Mouse (Mus musculus) forebrain, postnatal 0 days (tissue): ENCODE results near the gene Pank3. TPM values are rescaled to one million over a fixed set of nuclear protein-coding genes. Genes with fewer than 3 reads are reported as not detected.

Source experiments
- ATAC-seq: fragments of 200-750 bp; cut with Nextera tagmentation; 2 replicates; pipeline ENCODE4 v1.8.0; 2017; ENCODE audit warnings: mild to moderate bottlenecking, moderate library complexity
- DNase-seq: peaks from one replicate; pipeline ENCODE4 v3.0.0-alpha.2; 2015
- H3K27ac ChIP-seq: fragments of 300-500 bp; sonication (generic); 2 replicates; pipeline ENCODE4 v1.5.1; 2014; ENCODE audit warnings: low read depth, mild to moderate bottlenecking, antibody characterized with exemption, low read length, moderate library complexity, mixed read lengths
- H3K27me3 ChIP-seq: fragments of 300-500 bp; sonication (generic); 2 replicates; pipeline ENCODE4 v1.6.1; 2014; ENCODE audit warnings: mild to moderate bottlenecking, low read length, mixed read lengths; ENCODE audit not compliant: insufficient read depth
- H3K36me3 ChIP-seq: fragments of 300-500 bp; sonication (generic); 2 replicates; pipeline ENCODE4 v1.6.1; 2014; ENCODE audit warnings: mild to moderate bottlenecking, moderate library complexity; ENCODE audit not compliant: insufficient read depth
- H3K4me1 ChIP-seq: fragments of 300-500 bp; sonication (generic); 2 replicates; pipeline ENCODE4 v1.6.1; 2014; ENCODE audit warnings: antibody characterized with exemption; ENCODE audit not compliant: insufficient read depth
- H3K4me2 ChIP-seq: fragments of 300-500 bp; sonication (generic); 2 replicates; pipeline ENCODE4 v1.6.1; 2014; ENCODE audit warnings: low read depth, mild to moderate bottlenecking, moderate library complexity
- H3K4me3 ChIP-seq: fragments of 300-500 bp; sonication (generic); 2 replicates; pipeline ENCODE4 v1.5.1; 2014; ENCODE audit warnings: low read depth, low read length, mixed read lengths
- H3K9ac ChIP-seq: fragments of 300-500 bp; sonication (generic); 2 replicates; pipeline ENCODE4 v1.6.1; 2014; ENCODE audit warnings: mild to moderate bottlenecking
- H3K9me3 ChIP-seq: fragments of 300-500 bp; sonication (generic); 2 replicates; pipeline ENCODE4 v1.6.1; 2016; ENCODE audit warnings: low read length
- CTCF ChIP-seq: sonication (generic); IDR thresholded peaks from 2 replicates; pipeline ENCODE4 v1.5.1; 2016; ENCODE audit warnings: antibody characterized with exemption, control low read depth, low read depth
- WGBS: fragments of 180-500 bp; shearing (Covaris S2); extraction: QIAGEN DNeasy Blood & Tissue Kit; methylation state at CpG from one replicate; pipeline ENCODE4 v1.1.7; 2014; 5-methylcytosine and 5-hydroxymethylcytosine counted together
- polyA plus RNA-seq: library from polyadenylated mRNA; unstranded; fragments of >200 nt; fragmentation: Nextera tagmentation; extraction: Ambion mirVana; gene quantifications from 2 replicates; pipeline ENCODE4 v1.2.1, GENCODE M21; 2015
- total RNA-seq: library from RNA; depleted of rRNA; stranded (reverse); fragments of >200 nt; gene quantifications from 2 replicates; pipeline ENCODE4 v1.2.3, GENCODE M21; 2014

Gene Pank3
- total and polyA plus RNA-seq, 2 experiments from 2014 or later, result 11.7 to 93.7 TPM

DNA sequence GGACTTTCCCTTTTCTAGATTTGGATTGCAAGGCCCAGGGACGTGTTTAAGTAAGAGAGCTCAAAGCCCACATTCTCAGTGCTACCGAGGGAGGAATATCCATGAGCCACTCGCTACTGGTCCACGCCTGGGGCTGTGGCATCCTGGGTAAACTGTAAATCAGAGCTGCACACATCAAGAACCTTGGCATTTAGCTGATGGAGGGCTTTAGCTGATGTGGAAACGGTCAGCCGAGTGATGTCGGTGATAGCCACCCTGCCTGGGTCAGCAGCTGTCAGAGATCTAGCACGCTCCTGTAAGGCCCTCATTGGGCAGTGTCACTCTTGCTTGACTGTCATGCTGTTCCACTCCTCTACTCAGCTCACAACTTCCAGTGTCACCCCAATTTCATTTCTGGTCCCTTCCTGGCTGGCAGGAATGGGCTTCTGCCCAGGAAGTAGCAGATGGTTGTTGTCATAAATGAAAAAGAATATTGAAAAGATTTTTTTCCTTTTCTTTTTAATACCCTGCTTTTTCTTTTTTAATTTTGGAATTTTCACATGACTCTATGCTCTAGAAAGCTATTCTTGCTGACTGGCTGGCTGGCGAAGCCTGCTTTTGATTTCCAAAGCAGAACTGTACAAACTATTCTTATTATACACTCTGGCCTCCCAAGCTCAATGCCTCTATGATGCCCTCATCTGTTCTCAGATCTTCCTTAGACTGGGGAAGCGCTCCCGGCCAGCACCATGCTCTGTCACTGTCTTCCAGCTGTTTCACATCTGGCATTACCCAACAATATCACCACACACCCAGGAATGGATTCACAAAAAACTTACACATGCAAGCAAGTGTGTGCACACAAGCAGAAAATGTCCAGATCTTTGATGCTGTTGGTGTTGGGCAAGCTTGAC, 12.6 kb upstream of the Pank3 start:
- no peak overlapping the region for H3K4me2 ChIP-seq
- WGBS, result 79% methylated on average over 11 of the region's 11 CpGs
- no peak overlapping the region for H3K9ac ChIP-seq
- DNase-seq (no peak), ATAC-seq (no peak)
- no peak overlapping the region for H3K27ac ChIP-seq
- no peaks in the 10 kb centered on the region for H3K36me3 ChIP-seq
- H3K27me3 ChIP-seq, result no peaks in the 10 kb centered on the region
- no peaks in the 10 kb centered on the region for H3K9me3 ChIP-seq
- H3K4me3 ChIP-seq, result no peak overlapping the region
- no peak for TF ChIP-seq CTCF
- H3K4me1 ChIP-seq, result no peaks in the 10 kb centered on the region

DNA sequence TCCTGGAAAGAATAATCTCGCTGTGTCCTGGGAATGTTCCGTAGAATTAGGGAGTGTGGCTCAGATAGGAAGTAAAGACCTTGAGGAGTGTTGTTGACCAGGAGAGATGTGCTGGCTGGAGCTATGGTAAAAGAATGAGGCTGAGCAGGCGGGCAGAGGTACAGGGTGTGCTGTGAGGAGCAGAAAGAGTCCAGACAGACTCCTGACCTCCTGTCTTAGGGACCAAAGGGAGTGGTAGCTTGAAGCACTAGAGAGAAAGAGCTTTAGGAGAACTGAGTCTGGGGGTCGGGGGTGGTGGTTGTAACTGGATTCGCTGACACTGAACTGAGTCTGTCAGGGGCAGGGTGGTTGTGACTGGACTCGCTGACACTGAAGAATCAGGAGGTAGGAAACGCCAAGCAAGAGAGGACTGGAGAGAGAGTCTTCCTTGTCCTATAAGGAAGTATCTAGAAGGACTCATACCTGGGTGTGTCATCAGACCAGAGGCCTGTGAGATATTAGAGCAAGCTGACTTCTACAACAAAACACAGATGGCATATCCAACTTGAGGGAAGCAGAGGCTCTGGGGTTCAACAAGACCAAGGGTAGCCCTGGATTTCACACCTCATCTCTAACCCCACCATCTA, 9.2 kb upstream of the Pank3 start:
- H3K4me3 ChIP-seq, result no peak overlapping the region
- H3K4me2 ChIP-seq, result no peak overlapping the region
- H3K27me3 ChIP-seq, result no peaks in the 10 kb centered on the region
- H3K27ac ChIP-seq, result no peak overlapping the region
- H3K36me3 ChIP-seq, result no peaks in the 10 kb centered on the region
- ATAC-seq, result no peak
- no peaks in the 10 kb centered on the region for H3K4me1 ChIP-seq
- no peak for TF ChIP-seq CTCF
- DNase-seq, result no peak
- H3K9me3 ChIP-seq, result no peaks in the 10 kb centered on the region
- 90% methylated on average over 7 of the region's 7 CpGs for WGBS
- no peak overlapping the region for H3K9ac ChIP-seq

DNA sequence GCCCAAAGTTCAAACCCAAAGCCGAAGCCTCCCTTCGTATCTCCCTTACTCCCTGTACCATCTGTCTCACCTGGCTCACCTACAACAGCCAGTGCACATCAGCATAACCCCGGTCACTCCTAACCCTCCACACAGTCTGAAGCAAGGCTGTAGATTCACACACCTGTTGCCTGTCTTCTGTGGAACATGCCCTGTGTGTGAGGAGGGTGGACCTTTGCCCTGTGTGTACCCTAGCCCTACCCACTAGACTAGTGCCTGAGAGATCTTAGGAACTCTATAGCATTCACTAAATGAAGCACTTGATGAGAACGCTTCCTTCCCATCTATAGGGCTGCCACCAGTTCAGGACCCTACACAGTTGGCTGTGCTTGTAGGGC, 8.7 kb upstream of the Pank3 start:
- Histone ChIP-seq H3K27ac (no peak overlapping the region), H3K9me3 (no peaks in the 10 kb centered on the region), H3K4me1 (no peaks in the 10 kb centered on the region), H3K4me3 (no peak overlapping the region), H3K36me3 (no peaks in the 10 kb centered on the region), H3K4me2 (no peak overlapping the region), H3K27me3 (no peaks in the 10 kb centered on the region), H3K9ac (no peak overlapping the region)
- ATAC-seq, result no peak
- WGBS, result 90% methylated on average over 4 of the region's 4 CpGs
- no peak for TF ChIP-seq CTCF
- DNase-seq, result no peak

DNA sequence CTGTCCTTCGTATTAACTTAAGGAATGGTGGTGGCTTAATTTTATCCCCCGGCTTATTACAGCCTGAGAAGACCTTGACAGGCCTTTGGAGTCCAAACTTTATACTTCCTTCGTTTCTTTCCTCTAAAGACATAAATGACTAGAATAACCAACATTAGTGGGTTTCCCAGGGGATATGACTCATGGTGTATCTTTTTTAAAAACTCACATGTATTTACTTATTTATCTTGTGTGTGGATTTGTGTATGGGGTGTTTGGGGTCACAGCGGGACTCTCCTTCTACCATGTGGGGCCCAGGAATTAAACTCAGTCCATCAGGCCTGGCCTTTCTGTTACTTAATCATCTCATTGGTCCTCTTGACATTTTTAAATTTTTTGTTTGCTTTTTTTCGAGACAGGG, 2.4 kb upstream of the Pank3 start:
- WGBS, result 90% methylated on average over 5 of the region's 5 CpGs
- Histone ChIP-seq H3K9ac (no peak overlapping the region), H3K4me1 (peaks cover 11% of the 10 kb centered on the region), H3K27me3 (no peaks in the 10 kb centered on the region), H3K36me3 (no peaks in the 10 kb centered on the region), H3K4me3 (no peak overlapping the region), H3K4me2 (no peak overlapping the region), H3K27ac (no peak overlapping the region), H3K9me3 (no peaks in the 10 kb centered on the region)
- DNase-seq, result no peak
- no peak for ATAC-seq
- no peak for TF ChIP-seq CTCF

DNA sequence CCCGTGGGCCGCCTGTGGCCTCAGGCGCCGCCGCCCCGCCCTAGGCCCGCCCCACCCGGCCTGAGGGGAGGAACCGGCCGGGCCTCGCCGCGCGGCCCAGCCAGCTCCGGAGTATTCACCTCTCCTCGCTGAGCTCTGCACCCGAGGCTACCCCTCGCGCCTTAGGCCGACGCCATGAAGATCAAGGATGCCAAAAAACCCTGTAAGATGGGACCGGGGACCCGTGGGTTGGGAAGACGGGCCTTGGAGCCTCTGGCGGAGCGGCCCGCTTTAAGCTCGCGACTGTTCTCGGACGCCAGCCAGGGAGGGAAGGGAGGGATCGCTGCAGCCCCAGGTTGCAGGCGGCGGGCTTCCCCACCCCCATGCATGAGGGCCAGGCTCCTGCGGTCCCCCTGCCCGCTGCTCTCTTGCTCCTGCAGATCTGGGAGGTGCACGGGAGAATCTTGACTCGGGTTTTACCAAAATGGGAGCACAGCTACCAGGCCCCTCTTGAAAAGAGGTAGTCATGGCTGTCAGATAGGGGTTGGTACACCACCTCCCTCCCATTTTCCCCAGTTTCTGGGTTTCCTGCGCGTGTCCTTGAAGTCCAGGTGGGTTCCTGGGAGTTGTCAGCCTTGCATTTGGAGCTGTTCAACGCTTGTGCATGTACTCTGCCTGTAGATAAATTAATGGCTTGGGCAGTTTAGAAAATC, 608 bp downstream of the Pank3 start:
- peak; percentile 82 for DNase-seq
- TF ChIP-seq CTCF, result no peak
- WGBS, result under 1% methylated on average over 40 of the region's 41 CpGs
- no peaks in the 10 kb centered on the region for H3K27me3 ChIP-seq
- H3K27ac ChIP-seq, result peak overlapping the region; percentile 94
- H3K4me1 ChIP-seq, result peaks cover 11% of the 10 kb centered on the region
- peak; percentile 69 for ATAC-seq
- peak overlapping the region; percentile 100 for H3K9ac ChIP-seq
- no peaks in the 10 kb centered on the region for H3K9me3 ChIP-seq
- no peaks in the 10 kb centered on the region for H3K36me3 ChIP-seq
- H3K4me2 ChIP-seq, result peak overlapping the region; percentile 63
- H3K4me3 ChIP-seq, result peak overlapping the region; percentile 94

DNA sequence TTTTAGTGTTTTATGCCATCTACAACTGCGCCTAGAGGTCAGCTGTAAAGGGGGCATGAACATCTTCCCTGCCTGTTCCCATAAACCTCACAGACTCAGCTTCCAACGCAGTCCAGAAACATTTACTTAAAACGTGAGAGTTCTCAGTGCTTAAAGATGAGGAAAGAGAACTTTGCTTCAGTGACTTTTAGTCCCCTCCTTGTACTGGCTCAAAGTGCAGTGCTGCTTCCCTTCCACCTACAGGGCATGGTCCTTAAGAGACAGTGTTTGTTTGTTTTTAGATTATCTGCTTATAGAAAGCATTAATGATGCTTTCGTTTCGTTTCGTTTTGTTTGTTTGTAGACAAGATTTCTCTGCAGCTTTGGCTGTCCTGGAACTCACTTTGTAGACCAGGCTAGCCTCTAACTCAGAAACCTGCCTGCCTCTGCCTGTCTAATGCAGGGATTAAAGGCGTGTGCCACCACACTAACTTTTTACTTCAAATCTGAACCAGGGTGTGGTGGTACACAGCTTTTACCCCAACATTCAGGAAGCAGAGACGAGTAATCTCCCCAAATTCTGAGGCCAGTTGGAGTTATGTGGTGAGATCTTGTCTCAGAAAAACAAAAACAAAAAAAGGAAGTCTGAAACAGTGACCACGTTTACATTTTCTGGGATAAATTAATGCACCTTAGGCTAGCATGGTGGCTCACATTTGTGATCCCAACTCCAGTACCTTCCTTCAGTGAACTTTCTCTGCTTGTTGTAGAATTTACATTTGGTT, 1.6 kb downstream of the Pank3 start:
- Histone ChIP-seq H3K9me3 (no peaks in the 10 kb centered on the region), H3K4me3 (peak overlapping the region; percentile 94), H3K27me3 (no peaks in the 10 kb centered on the region), H3K27ac (no peak overlapping the region), H3K4me2 (peak overlapping the region; percentile 63), H3K4me1 (peaks cover 11% of the 10 kb centered on the region), H3K9ac (peak overlapping the region; percentile 100), H3K36me3 (no peaks in the 10 kb centered on the region)
- TF ChIP-seq CTCF, result no peak
- DNase-seq (no peak), ATAC-seq (no peak)
- 67% methylated on average over 9 of the region's 9 CpGs for WGBS
